Mouse (Mus musculus) thymus, adult 18-20 months (tissue): Measurements from ENCODE around the gene Rsph9.

ENCODE experiments used
- DNase-seq, 2 experiments: peaks; one replicate each; pipeline ENCODE4 v3.0.0; 2022; ENCODE audit warnings: mixed read lengths in 2 of 2

Rsph9 gene

GRCm38 (mm10) chr17:46138563-46139236 lies 5.3 kb downstream of the Rsph9 start:
- DNase-seq = no peak

GRCm38 (mm10) chr17:46132862-46133261 lies 11.2 kb downstream of the Rsph9 start:
- DNase-seq = no peak

GRCm38 (mm10) chr17:46132058-46132718 lies 11.8 kb downstream of the Rsph9 start:
- peak; percentile 38 to 40 for DNase-seq

- no peak for DNase-seq
These were observed 14.1 kb downstream of the Rsph9 start for GRCm38 (mm10) chr17:46129741-46130498.

- no peak for DNase-seq
These were observed 16.1 kb downstream of the Rsph9 start for GRCm38 (mm10) chr17:46127814-46128493.

GRCm38 (mm10) chr17:46126608-46127007 lies 17.4 kb downstream of the Rsph9 start:
- DNase-seq = no peak

- no peak for DNase-seq
These were observed 19.9 kb downstream of the Rsph9 start for GRCm38 (mm10) chr17:46123953-46124700.

GRCm38 (mm10) chr17:46123285-46123684 lies 20.7 kb downstream of the Rsph9 start:
- DNase-seq = no peak

GRCm38 (mm10) chr17:46122791-46123190 lies 21.2 kb downstream of the Rsph9 start:
- no peak for DNase-seq

- no peak for DNase-seq
These were observed 24.4 kb downstream of the Rsph9 start for GRCm38 (mm10) chr17:46119641-46120040.

- no peak for DNase-seq
These were observed 25.6 kb downstream of the Rsph9 start for GRCm38 (mm10) chr17:46118423-46118850.

GRCm38 (mm10) chr17:46117623-46118422 lies 26.2 kb downstream of the Rsph9 start:
- no peak for DNase-seq

- DNase-seq = no peak
These were observed 27.1 kb downstream of the Rsph9 start for GRCm38 (mm10) chr17:46116881-46117280.

GRCm38 (mm10) chr17:46116138-46116537 lies 27.9 kb downstream of the Rsph9 start:
- DNase-seq = no peak

GRCm38 (mm10) chr17:46115489-46115888 lies 28.5 kb downstream of the Rsph9 start:
- DNase-seq = no peak

GRCm38 (mm10) chr17:46110402-46111289 lies 33.4 kb downstream of the Rsph9 start, which contains the start of gene Mrps18a:
Mrps18a (plus strand) TSS chr17:46110986.
- DNase-seq = peak; percentile 64 to 67

- DNase-seq = no peak
These were observed 35.7 kb downstream of the Rsph9 start for GRCm38 (mm10) chr17:46108286-46108685.

GRCm38 (mm10) chr17:46104487-46104886 lies 39.5 kb downstream of the Rsph9 start:
- DNase-seq = no peak

- no peak for DNase-seq
These were observed 41.3 kb downstream of the Rsph9 start for GRCm38 (mm10) chr17:46102608-46103159.

- DNase-seq = no peak
These were observed 42.1 kb downstream of the Rsph9 start for GRCm38 (mm10) chr17:46101906-46102305.
